24 mouse cellular contexts compared by ENCODE assay signal in genomic region chr2:72125786-72126185, GRCm38 (mm10).
A peak's percentile ranks its signal among the peaks of the same experiment; 100 is the strongest.
DNase-seq lines count a peak whose midpoint lies in the region; ATAC-seq and TF ChIP-seq lines count a peak whose summit lies in the region.
"Had no signal": no experiment of that assay in that cellular context is flagged by ENCODE, and none has a peak within 500 bp of the region (broad histone marks: within the 10 kb centered on the region; RNA-seq: fewer than 3 reads in every experiment).

No protein-coding gene starts in this region.

- no peak overlapping the region for H3K9ac ChIP-seq in hindbrain, embryonic 12.5 days
- H3K9ac ChIP-seq in midbrain, embryonic 16.5 days (ENCODE audit: low read depth, low read length) = no peak overlapping the region
- H3K9ac ChIP-seq: embryonic facial prominence, embryonic 15.5 days; forebrain, postnatal 0 days; heart, embryonic 12.5 days; hindbrain, embryonic 14.5 days; limb, embryonic 13.5 days; liver, embryonic 14.5 days; lung, embryonic 14.5 days; midbrain, embryonic 12.5 days had no signal

- no peaks in the 10 kb centered on the region for H3K9me3 ChIP-seq in hindbrain, embryonic 12.5 days (replicated peaks)
- H3K9me3 ChIP-seq in midbrain, embryonic 16.5 days (replicated peaks; ENCODE audit: control insufficient read depth, low read length, poor library complexity, severe bottlenecking) = no peaks in the 10 kb centered on the region
- H3K9me3 ChIP-seq: embryonic facial prominence, embryonic 15.5 days; heart, embryonic 12.5 days; limb, embryonic 13.5 days; midbrain, embryonic 12.5 days had no signal

- H3K27ac ChIP-seq in left cerebral cortex, adult 2 months = 0 out of 2 replicates have a peak overlapping the region, but pooled peaks have one; percentile 3
- no peak overlapping the region for H3K27ac ChIP-seq in hindbrain, embryonic 12.5 days
- no peak overlapping the region for H3K27ac ChIP-seq in midbrain, embryonic 16.5 days (ENCODE audit: low read length)
- H3K27ac ChIP-seq: embryonic facial prominence, embryonic 15.5 days; hindbrain, embryonic 14.5 days; limb, embryonic 13.5 days; liver, embryonic 14.5 days; midbrain, embryonic 12.5 days had no signal

- WGBS in hindbrain, embryonic 12.5 days = 77% methylated on average over 3 of the region's 3 CpGs
- WGBS in midbrain, embryonic 16.5 days = 86% methylated on average over 3 of the region's 3 CpGs

- H3K4me2 ChIP-seq in hindbrain, embryonic 12.5 days (replicated peaks) = no peak overlapping the region
- H3K4me2 ChIP-seq in midbrain, embryonic 16.5 days (ENCODE audit: low read length) = no peak overlapping the region
- H3K4me2 ChIP-seq: embryonic facial prominence, embryonic 15.5 days; heart, embryonic 12.5 days; hindbrain, embryonic 14.5 days; limb, embryonic 13.5 days; lung, embryonic 14.5 days; midbrain, embryonic 12.5 days had no signal

- TF ChIP-seq CTCF in left cerebral cortex, adult 2 months (IDR thresholded peaks at IDR 0.05) = no peak

- H3K4me3 ChIP-seq in left cerebral cortex, adult 2 months = no peak overlapping the region
- H3K4me3 ChIP-seq in hindbrain, embryonic 12.5 days = no peak overlapping the region
- H3K4me3 ChIP-seq in midbrain, embryonic 16.5 days (ENCODE audit: low read depth, low read length) = no peak overlapping the region
- H3K4me3 ChIP-seq: embryonic facial prominence, embryonic 15.5 days; heart, embryonic 12.5 days; limb, embryonic 13.5 days; midbrain, embryonic 12.5 days had no signal

- 0 out of 2 replicates have a peak, but pooled peaks cover 5% of the 10 kb centered on the region for H3K4me1 ChIP-seq in hindbrain, embryonic 12.5 days
- 0 out of 2 replicates have a peak, but pooled peaks cover 1% of the 10 kb centered on the region for H3K4me1 ChIP-seq in midbrain, embryonic 16.5 days (ENCODE audit: control insufficient read depth, insufficient read depth, low read length)
- H3K4me1 ChIP-seq: embryonic facial prominence, embryonic 15.5 days had no signal

- H3K36me3 ChIP-seq in hindbrain, embryonic 12.5 days = no peaks in the 10 kb centered on the region
- no peaks in the 10 kb centered on the region for H3K36me3 ChIP-seq in midbrain, embryonic 16.5 days (ENCODE audit: control insufficient read depth, insufficient read depth, low read length)
- H3K36me3 ChIP-seq: embryonic facial prominence, embryonic 15.5 days; heart, embryonic 12.5 days; limb, embryonic 13.5 days; midbrain, embryonic 12.5 days had no signal

- DNase-seq in adrenal gland, adult (ENCODE audit: inconsistent age in 2 of 2, low spot score in 1 of 2) = peak; percentile 62 to 76
- DNase-seq in adrenal gland, adult 18-20 months (ENCODE audit: low spot score in 2 of 2) = no peak
- DNase-seq in left cerebral cortex, adult 2 months (ENCODE audit: extremely low spot score in 1 of 2, low spot score in 2 of 2) = no peak
- DNase-seq in left cerebral cortex, postnatal 25 days (ENCODE audit: low spot score in 2 of 2) = no peak
- DNase-seq in Muller cell, postnatal 12 days (ENCODE audit: inconsistent ontology term) = peak; percentile 39
- DNase-seq: cerebellum, adult 8-10 months; forebrain, postnatal 0 days; gastrocnemius, postnatal 14 days; heart, adult 18-20 months; heart, postnatal 14 days; kidney, adult 9 months; kidney, postnatal 14 days; layer of hippocampus, postnatal 36 days; lung, embryonic 14.5 days; lung, postnatal 4 days had no signal

- peaks cover 6% of the 10 kb centered on the region for H3K27me3 ChIP-seq in hindbrain, embryonic 12.5 days
- H3K27me3 ChIP-seq in midbrain, embryonic 16.5 days (ENCODE audit: control insufficient read depth, insufficient read depth, low read depth, low read length) = no peaks in the 10 kb centered on the region
- H3K27me3 ChIP-seq: embryonic facial prominence, embryonic 15.5 days; heart, embryonic 12.5 days; limb, embryonic 13.5 days; midbrain, embryonic 12.5 days had no signal

- intact Hi-C loops in left cerebral cortex, adult 2 months (cut with DNase I) = no loop called here
- intact Hi-C loops in left cerebral cortex, postnatal 25 days (cut with DNase I) = no loop called here

- ATAC-seq in megakaryocyte progenitor cell, adult 5-6 weeks (replicated peaks; ENCODE audit: poor library complexity) = peak; percentile 58; the same call in 1 of the 2 replicates
- ATAC-seq in hindbrain, embryonic 12.5 days (ENCODE audit: low FRiP score) = no peak
- ATAC-seq in midbrain, embryonic 16.5 days = no peak
- ATAC-seq: forebrain, postnatal 0 days had no signal

Comparison
In these comparisons a context has a peak if more than half of its experiments do, and no peak if none do; other contexts are left out.
1. DNase-seq: peak in adrenal gland, adult (2 of 2) and Muller cell, postnatal 12 days (single experiment); none in adrenal gland, adult 18-20 months (0 of 2), left cerebral cortex, adult 2 months (0 of 2) and left cerebral cortex, postnatal 25 days (0 of 2).